ENCODE assay signal across 20 mouse cellular contexts in the genomic region with DNA sequence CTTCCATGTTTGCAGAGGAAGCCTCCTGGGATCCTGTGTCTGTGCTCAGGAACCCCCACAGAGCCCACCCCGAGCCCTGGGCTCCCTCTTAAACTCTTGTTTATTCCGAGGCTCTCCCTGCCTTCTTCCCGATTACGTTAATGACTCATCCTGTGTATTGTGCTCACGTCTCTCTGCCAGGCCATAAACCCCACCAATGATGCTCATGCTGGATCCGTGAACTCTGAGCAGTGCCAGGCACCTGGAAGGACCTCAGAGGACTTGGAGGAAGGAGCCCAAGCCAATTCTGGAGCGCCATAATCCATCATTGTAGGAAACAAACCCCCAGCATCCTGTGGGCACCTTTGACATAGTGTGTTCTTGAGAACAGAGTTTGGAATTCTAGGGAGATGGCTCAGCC. TPM values are rescaled to one million over a fixed set of nuclear protein-coding genes. Genes with fewer than 3 reads are reported as not detected.
DNase-seq lines count a peak whose midpoint lies in the region; ATAC-seq and TF ChIP-seq lines count a peak whose summit lies in the region.
"Had no signal": no experiment of that assay in that cellular context is flagged by ENCODE, and none has a peak within 500 bp of the region (broad histone marks: within the 10 kb centered on the region; RNA-seq: fewer than 3 reads in every experiment).

No protein-coding gene starts in this region.

- peaks cover 69% of the 10 kb centered on the region for H3K4me1 ChIP-seq in liver, postnatal 0 days (ENCODE audit: insufficient read depth)
- H3K4me1 ChIP-seq in liver, embryonic 12.5 days = peaks cover 75% of the 10 kb centered on the region
- H3K4me1 ChIP-seq in hindbrain, embryonic 11.5 days (replicated peaks; ENCODE audit: control insufficient read depth, insufficient read depth, low read length) = no peaks in the 10 kb centered on the region

- no peak for ATAC-seq in liver, postnatal 0 days
- no peak for ATAC-seq in liver, embryonic 12.5 days
- no peak for ATAC-seq in hindbrain, embryonic 11.5 days (ENCODE audit: low FRiP score)
- ATAC-seq: CD4-positive, CD25-positive, alpha-beta regulatory T cell, adult 4 months; forebrain, embryonic 13.5 days; forebrain, postnatal 0 days had no signal

- WGBS in liver, postnatal 0 days (ENCODE audit: insufficient replicate concordance) = 87% methylated on average over 7 of the region's 7 CpGs
- WGBS in liver, embryonic 12.5 days (ENCODE audit: insufficient replicate concordance) = 77% methylated on average over 7 of the region's 7 CpGs
- 83% methylated on average over 7 of the region's 7 CpGs for WGBS in hindbrain, embryonic 11.5 days

- H3K9ac ChIP-seq in liver, postnatal 0 days (replicated peaks) = no peak overlapping the region
- no peak overlapping the region for H3K9ac ChIP-seq in liver, embryonic 12.5 days
- H3K9ac ChIP-seq in hindbrain, embryonic 11.5 days (ENCODE audit: low read depth, low read length) = no peak overlapping the region
- H3K9ac ChIP-seq: embryonic facial prominence, embryonic 12.5 days; forebrain, embryonic 13.5 days; forebrain, postnatal 0 days; heart, embryonic 12.5 days; hindbrain, embryonic 15.5 days had no signal

- H3K4me2 ChIP-seq in liver, postnatal 0 days (ENCODE audit: low read depth, low read length) = no peak overlapping the region
- no peak overlapping the region for H3K4me2 ChIP-seq in liver, embryonic 12.5 days
- H3K4me2 ChIP-seq in hindbrain, embryonic 11.5 days (replicated peaks; ENCODE audit: low read depth, low read length) = no peak overlapping the region
- H3K4me2 ChIP-seq: embryonic facial prominence, embryonic 12.5 days; forebrain, embryonic 13.5 days; heart, embryonic 12.5 days; hindbrain, embryonic 15.5 days had no signal

- H3K27me3 ChIP-seq in liver, postnatal 0 days (ENCODE audit: insufficient read depth, low read length) = no peaks in the 10 kb centered on the region
- no peaks in the 10 kb centered on the region for H3K27me3 ChIP-seq in liver, embryonic 12.5 days (replicated peaks)
- H3K27me3 ChIP-seq in hindbrain, embryonic 11.5 days (ENCODE audit: control insufficient read depth, insufficient read depth, low read length) = no peaks in the 10 kb centered on the region
- H3K27me3 ChIP-seq: embryonic facial prominence, embryonic 12.5 days; forebrain, embryonic 13.5 days; heart, embryonic 12.5 days; hindbrain, embryonic 15.5 days had no signal

- no peaks in the 10 kb centered on the region for H3K9me3 ChIP-seq in liver, postnatal 0 days (ENCODE audit: low read length)
- H3K9me3 ChIP-seq in liver, embryonic 12.5 days (replicated peaks) = no peaks in the 10 kb centered on the region
- H3K9me3 ChIP-seq in hindbrain, embryonic 11.5 days (ENCODE audit: control insufficient read depth, low read length) = no peaks in the 10 kb centered on the region
- H3K9me3 ChIP-seq: embryonic facial prominence, embryonic 12.5 days; forebrain, embryonic 13.5 days; G1E; heart, embryonic 12.5 days; hindbrain, embryonic 10.5 days; hindbrain, embryonic 15.5 days had no signal

- no peak overlapping the region for H3K4me3 ChIP-seq in liver, postnatal 0 days (ENCODE audit: low read depth, low read length)
- H3K4me3 ChIP-seq in liver, embryonic 12.5 days = no peak overlapping the region
- H3K4me3 ChIP-seq in hindbrain, embryonic 11.5 days (ENCODE audit: low read depth, low read length) = no peak overlapping the region
- H3K4me3 ChIP-seq: embryonic facial prominence, embryonic 12.5 days; forebrain, embryonic 13.5 days; heart, adult 2 months; heart, embryonic 12.5 days; hindbrain, embryonic 10.5 days; hindbrain, embryonic 15.5 days had no signal

- no peak for TF ChIP-seq EP300 in liver, postnatal 0 days (IDR thresholded peaks at IDR 0.05; ENCODE audit: low read depth)

- 0 out of 2 replicates have a peak overlapping the region, but pooled peaks have one; percentile 24 for H3K27ac ChIP-seq in liver, postnatal 0 days (ENCODE audit: low read depth)
- no peak overlapping the region for H3K27ac ChIP-seq in liver, embryonic 12.5 days
- H3K27ac ChIP-seq in hindbrain, embryonic 11.5 days (ENCODE audit: low read depth, low read length) = no peak overlapping the region
- H3K27ac ChIP-seq: embryonic facial prominence, embryonic 12.5 days; forebrain, embryonic 13.5 days; heart, adult 2 months; hindbrain, embryonic 10.5 days; hindbrain, embryonic 15.5 days had no signal

- no peak for TF ChIP-seq CTCF in liver, postnatal 0 days (IDR thresholded peaks at IDR 0.05; ENCODE audit: low read depth)

- no peak for DNase-seq in liver, postnatal 0 days
- DNase-seq in adipocyte (ENCODE audit: low spot score) = peak; percentile 71
- peak; percentile 46 for DNase-seq in lung, postnatal 25 days (ENCODE audit: low spot score)
- no peak for DNase-seq in hindbrain, embryonic 11.5 days (ENCODE audit: low spot score)
- no peak for DNase-seq in cerebellum, postnatal 4 days (ENCODE audit: low spot score in 2 of 2)
- DNase-seq: B cell, adult 2 months; cerebellum, adult 2 months; cerebellum, postnatal 10 days; embryo, embryonic 11 days; forebrain, postnatal 0 days; gastrocnemius, postnatal 14 days; heart, adult 2 months had no signal

- peaks cover 7% of the 10 kb centered on the region; the same call in 1 of the 2 replicates for H3K36me3 ChIP-seq in liver, postnatal 0 days (replicated peaks; ENCODE audit: insufficient read depth, low read length)
- H3K36me3 ChIP-seq in liver, embryonic 12.5 days = peaks cover 28% of the 10 kb centered on the region
- H3K36me3 ChIP-seq in hindbrain, embryonic 11.5 days (ENCODE audit: control insufficient read depth, insufficient read depth, low read length) = no peaks in the 10 kb centered on the region
- H3K36me3 ChIP-seq: embryonic facial prominence, embryonic 12.5 days; hindbrain, embryonic 10.5 days; hindbrain, embryonic 15.5 days had no signal

RNA-seq across cellular contexts. Expression of a gene that starts 31.7 kb away (rescaled TPM):
- 105 and 109 TPM in 2 replicates for polyA plus RNA-seq in liver, postnatal 0 days (2015; fragmentation: Nextera tagmentation; extraction: Ambion mirVana)
- polyA plus RNA-seq in liver, embryonic 12.5 days (2016; fragmentation: Nextera tagmentation; extraction: Ambion mirVana) = 87.1 and 88.8 TPM in 2 replicates
- 20.4 and 22.6 TPM in 2 replicates for polyA plus RNA-seq in hindbrain, embryonic 11.5 days (2014; fragmentation: Nextera tagmentation; extraction: Ambion mirVana)

Comparison
In these comparisons a context has a peak if more than half of its experiments do, and no peak if none do; other contexts are left out.
1. DNase-seq: peak in adipocyte (single experiment) and lung, postnatal 25 days (single experiment); none in liver, postnatal 0 days (single experiment), hindbrain, embryonic 11.5 days (single experiment) and cerebellum, postnatal 4 days (0 of 2).